Comparison of ENCODE assay signal across 8 mouse cellular contexts in genomic region chr10:68356973-68357372, GRCm38 (mm10).
A peak's percentile ranks its signal among the peaks of the same experiment; 100 is the strongest.
DNase-seq lines count a peak whose midpoint lies in the region; ATAC-seq lines count a peak whose summit lies in the region.

No protein-coding gene starts in this region.

- no peak overlapping the region for H3K27ac ChIP-seq in midbrain, embryonic 14.5 days (replicated peaks; ENCODE audit: low read depth, low read length)
- no peak overlapping the region for H3K27ac ChIP-seq in midbrain, embryonic 16.5 days (ENCODE audit: low read length)
- H3K27ac ChIP-seq in embryonic facial prominence, embryonic 11.5 days (replicated peaks; ENCODE audit: low read depth, low read length), result peak overlapping the region; percentile 47

- 77% methylated on average over 6 of the region's 6 CpGs for WGBS in midbrain, embryonic 14.5 days
- WGBS in midbrain, embryonic 16.5 days, result 75% methylated on average over 6 of the region's 6 CpGs
- 63% methylated on average over 6 of the region's 6 CpGs for WGBS in embryonic facial prominence, embryonic 11.5 days
- 12% methylated on average over 6 of the region's 6 CpGs for WGBS in large intestine, adult 2 months

- H3K4me3 ChIP-seq in midbrain, embryonic 14.5 days (replicated peaks; ENCODE audit: low read depth, low read length), result no peak overlapping the region
- no peak overlapping the region for H3K4me3 ChIP-seq in midbrain, embryonic 16.5 days (ENCODE audit: low read depth, low read length)
- H3K4me3 ChIP-seq in embryonic facial prominence, embryonic 11.5 days (ENCODE audit: low read depth, low read length), result no peak overlapping the region

- DNase-seq in midbrain, embryonic 14.5 days, result peak; percentile 33
- peak; percentile 44 for DNase-seq in NIH3T3 (ENCODE audit: low read depth)
- peak; percentile 66 for DNase-seq in embryonic facial prominence, embryonic 11.5 days (ENCODE audit: low spot score)
- peak; percentile 78 for DNase-seq in large intestine, adult 2 months (ENCODE audit: low read depth, low spot score)
- no peak for DNase-seq in layer of hippocampus, postnatal 36 days

- no peaks in the 10 kb centered on the region for H3K36me3 ChIP-seq in midbrain, embryonic 14.5 days (ENCODE audit: control insufficient read depth, insufficient read depth, low read length)
- no peaks in the 10 kb centered on the region for H3K36me3 ChIP-seq in midbrain, embryonic 16.5 days (ENCODE audit: control insufficient read depth, insufficient read depth, low read length)
- no peaks in the 10 kb centered on the region for H3K36me3 ChIP-seq in embryonic facial prominence, embryonic 11.5 days (replicated peaks; ENCODE audit: control insufficient read depth, insufficient read depth, low read depth, low read length)

- no peak; the same call in 1 of the 2 replicates for ATAC-seq in midbrain, embryonic 14.5 days (ENCODE audit: low FRiP score, low TSS enrichment)
- ATAC-seq in midbrain, embryonic 16.5 days, result no peak
- ATAC-seq in embryonic facial prominence, embryonic 11.5 days (replicated peaks; ENCODE audit: insufficient number of reproducible peaks, low FRiP score, low TSS enrichment, low read depth), result no peak
- ATAC-seq in megakaryocyte-erythroid progenitor cell, adult 5-6 weeks (replicated peaks; ENCODE audit: low FRiP score, low TSS enrichment, poor library complexity, severe bottlenecking), result no peak
- no peak for ATAC-seq in cerebellum, adult (ENCODE audit: insufficient number of reproducible peaks, low FRiP score, low TSS enrichment)

- H3K9ac ChIP-seq in midbrain, embryonic 14.5 days (replicated peaks; ENCODE audit: low read length), result no peak overlapping the region
- no peak overlapping the region for H3K9ac ChIP-seq in midbrain, embryonic 16.5 days (ENCODE audit: low read depth, low read length)
- no peak overlapping the region for H3K9ac ChIP-seq in embryonic facial prominence, embryonic 11.5 days (replicated peaks; ENCODE audit: low read length)

- H3K9me3 ChIP-seq in midbrain, embryonic 14.5 days (ENCODE audit: control insufficient read depth, low read length), result no peaks in the 10 kb centered on the region
- no peaks in the 10 kb centered on the region for H3K9me3 ChIP-seq in midbrain, embryonic 16.5 days (replicated peaks; ENCODE audit: control insufficient read depth, low read length, poor library complexity, severe bottlenecking)
- no peaks in the 10 kb centered on the region for H3K9me3 ChIP-seq in embryonic facial prominence, embryonic 11.5 days (replicated peaks; ENCODE audit: control insufficient read depth, low read length)

- H3K27me3 ChIP-seq in midbrain, embryonic 14.5 days (ENCODE audit: control insufficient read depth, insufficient read depth, low read length), result no peaks in the 10 kb centered on the region
- no peaks in the 10 kb centered on the region for H3K27me3 ChIP-seq in midbrain, embryonic 16.5 days (ENCODE audit: control insufficient read depth, insufficient read depth, low read depth, low read length)
- no peaks in the 10 kb centered on the region for H3K27me3 ChIP-seq in embryonic facial prominence, embryonic 11.5 days (ENCODE audit: control insufficient read depth, insufficient read depth, low read length)

- H3K4me2 ChIP-seq in midbrain, embryonic 14.5 days (ENCODE audit: low read length), result no peak overlapping the region
- no peak overlapping the region for H3K4me2 ChIP-seq in midbrain, embryonic 16.5 days (ENCODE audit: low read length)
- H3K4me2 ChIP-seq in embryonic facial prominence, embryonic 11.5 days (ENCODE audit: low read depth, low read length), result no peak overlapping the region

- H3K4me1 ChIP-seq in midbrain, embryonic 14.5 days (ENCODE audit: control insufficient read depth, insufficient read depth, low read length), result peaks cover 16% of the 10 kb centered on the region
- peaks cover 9% of the 10 kb centered on the region; the same call in 1 of the 2 replicates for H3K4me1 ChIP-seq in midbrain, embryonic 16.5 days (ENCODE audit: control insufficient read depth, insufficient read depth, low read length)
- no peaks in the 10 kb centered on the region; the same call in 1 of the 2 replicates for H3K4me1 ChIP-seq in embryonic facial prominence, embryonic 11.5 days (ENCODE audit: control insufficient read depth, insufficient read depth, low read length)

Comparison
In these comparisons a context has a peak if more than half of its experiments do, and no peak if none do; other contexts are left out.
1. DNase-seq: peak in midbrain, embryonic 14.5 days (single experiment), NIH3T3 (single experiment), embryonic facial prominence, embryonic 11.5 days (single experiment) and large intestine, adult 2 months (single experiment); none in layer of hippocampus, postnatal 36 days (0 of 2).